9 mouse cellular contexts compared by ENCODE assay signal in the genomic region with DNA sequence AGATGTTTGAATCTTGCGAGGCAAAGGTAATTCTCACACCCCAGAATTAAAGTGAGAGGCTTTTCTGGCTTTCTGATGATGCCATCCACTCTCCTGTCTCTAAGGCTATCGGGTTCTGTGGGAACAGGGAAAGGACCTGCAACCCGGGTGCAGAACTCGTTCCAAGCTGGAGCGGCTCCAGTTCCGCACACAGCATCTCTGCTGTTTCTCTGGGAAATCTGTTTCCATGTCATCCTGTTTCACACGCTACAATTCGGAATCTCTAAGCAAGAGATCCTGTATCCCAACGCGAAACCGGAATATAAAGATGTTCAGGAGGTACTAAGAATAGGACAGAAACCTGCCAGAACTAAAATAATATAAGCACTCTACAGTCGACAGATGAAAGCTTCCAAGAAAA. TPM values are rescaled to one million over a fixed set of nuclear protein-coding genes. Genes with fewer than 3 reads are reported as not detected.
DNase-seq lines count a peak whose midpoint lies in the region; ATAC-seq and TF ChIP-seq lines count a peak whose summit lies in the region.
"Had no signal": no experiment of that assay in that cellular context is flagged by ENCODE, and none has a peak within 500 bp of the region (broad histone marks: within the 10 kb centered on the region; RNA-seq: fewer than 3 reads in every experiment).

No protein-coding gene starts in this region.

- H3K27me3 ChIP-seq in megakaryocyte, embryonic 14.5 days (replicated peaks): peaks cover 18% of the 10 kb centered on the region
- peaks cover 44% of the 10 kb centered on the region for H3K27me3 ChIP-seq in embryonic facial prominence, embryonic 11.5 days (ENCODE audit: control insufficient read depth, insufficient read depth, low read length)
- peaks cover 8% of the 10 kb centered on the region; the same call in 1 of the 2 replicates for H3K27me3 ChIP-seq in hindbrain, postnatal 0 days (ENCODE audit: insufficient read depth, low read length)

- peak overlapping the region; percentile 98 for H3K4me3 ChIP-seq in megakaryocyte, embryonic 14.5 days (replicated peaks)
- peak overlapping the region; percentile 51 for H3K4me3 ChIP-seq in embryonic facial prominence, embryonic 11.5 days (ENCODE audit: low read depth, low read length)
- peak overlapping the region; percentile 65 for H3K4me3 ChIP-seq in hindbrain, postnatal 0 days (ENCODE audit: low read length)

- no peak overlapping the region for H3K9ac ChIP-seq in embryonic facial prominence, embryonic 11.5 days (replicated peaks; ENCODE audit: low read length)
- H3K9ac ChIP-seq in hindbrain, postnatal 0 days (replicated peaks; ENCODE audit: low read length): peak overlapping the region; percentile 58
- H3K9ac ChIP-seq: liver, embryonic 13.5 days had no signal

- H3K9me3 ChIP-seq in megakaryocyte, embryonic 14.5 days: peaks cover 4% of the 10 kb centered on the region; the same call in 1 of the 2 replicates
- no peaks in the 10 kb centered on the region for H3K9me3 ChIP-seq in embryonic facial prominence, embryonic 11.5 days (replicated peaks; ENCODE audit: control insufficient read depth, low read length)
- no peaks in the 10 kb centered on the region for H3K9me3 ChIP-seq in hindbrain, postnatal 0 days (ENCODE audit: low read length)
- H3K9me3 ChIP-seq: liver, embryonic 13.5 days had no signal

- H3K36me3 ChIP-seq in megakaryocyte, embryonic 14.5 days (replicated peaks; ENCODE audit: low read length): peaks cover 34% of the 10 kb centered on the region
- H3K36me3 ChIP-seq in embryonic facial prominence, embryonic 11.5 days (replicated peaks; ENCODE audit: control insufficient read depth, insufficient read depth, low read depth, low read length): no peaks in the 10 kb centered on the region
- H3K36me3 ChIP-seq in hindbrain, postnatal 0 days (ENCODE audit: insufficient read depth, low read length): no peaks in the 10 kb centered on the region
- H3K36me3 ChIP-seq: liver, embryonic 13.5 days had no signal

- H3K27ac ChIP-seq in embryonic facial prominence, embryonic 11.5 days (replicated peaks; ENCODE audit: low read depth, low read length): no peak overlapping the region
- peak overlapping the region; percentile 12 for H3K27ac ChIP-seq in hindbrain, postnatal 0 days
- H3K27ac ChIP-seq: liver, embryonic 13.5 days had no signal

- no peak overlapping the region for H3K4me2 ChIP-seq in embryonic facial prominence, embryonic 11.5 days (ENCODE audit: low read depth, low read length)
- peak overlapping the region; percentile 88 for H3K4me2 ChIP-seq in hindbrain, postnatal 0 days (ENCODE audit: low read depth, low read length)

- no peak for ATAC-seq in megakaryocyte, adult 5-6 weeks (ENCODE audit: poor library complexity, severe bottlenecking)
- no peak for ATAC-seq in embryonic facial prominence, embryonic 11.5 days (replicated peaks; ENCODE audit: insufficient number of reproducible peaks, low FRiP score, low TSS enrichment, low read depth)
- ATAC-seq in hindbrain, postnatal 0 days: no peak

- TF ChIP-seq CTCF in hindbrain, postnatal 0 days (IDR thresholded peaks at IDR 0.05; ENCODE audit: low read depth): no peak

- 27% methylated on average over 12 of the region's 12 CpGs for WGBS in embryonic facial prominence, embryonic 11.5 days
- 19% methylated on average over 12 of the region's 12 CpGs for WGBS in hindbrain, postnatal 0 days

- peaks cover 72% of the 10 kb centered on the region for H3K4me1 ChIP-seq in megakaryocyte, embryonic 14.5 days
- peaks cover 12% of the 10 kb centered on the region for H3K4me1 ChIP-seq in embryonic facial prominence, embryonic 11.5 days (ENCODE audit: control insufficient read depth, insufficient read depth, low read length)
- H3K4me1 ChIP-seq in hindbrain, postnatal 0 days (ENCODE audit: insufficient read depth, low read length): peaks cover 6% of the 10 kb centered on the region

- no peak for DNase-seq in embryonic facial prominence, embryonic 11.5 days (ENCODE audit: low spot score)
- peak; percentile 35 for DNase-seq in hindbrain, postnatal 0 days (ENCODE audit: low spot score)
- DNase-seq in right cerebral cortex, postnatal 25 days: peak; percentile 39
- no peak for DNase-seq in thymus, postnatal 4 days
- DNase-seq in kidney, postnatal 10 days: no peak
- DNase-seq: liver, embryonic 13.5 days had no signal

RNA-seq across cellular contexts. Expression of gene Tmem163, which starts 3.2 kb away (rescaled TPM):
- polyA plus RNA-seq in megakaryocyte, embryonic 14.5 days (2012; ENCODE audit: insufficient read depth, low replicate concordance): 41.1 and 61.1 TPM in 2 replicates
- total RNA-seq in megakaryocyte, adult 5-6 weeks (2015): 0.16 TPM in 1 of 2 replicates, not detected in the other
- total RNA-seq in megakaryocyte, adult 5-6 weeks (2017): 0.12 and 0.73 TPM in 2 replicates
- 9.5 and 10.2 TPM in 2 replicates for polyA plus RNA-seq in embryonic facial prominence, embryonic 11.5 days (2014; fragmentation: Nextera tagmentation; extraction: Ambion mirVana)
- 56.0 and 56.6 TPM in 2 replicates for total RNA-seq in hindbrain, postnatal 0 days (2014; rRNA removed)
- polyA plus RNA-seq in hindbrain, postnatal 0 days (2015; fragmentation: Nextera tagmentation; extraction: Ambion mirVana): 54.5 and 54.9 TPM in 2 replicates

RNA-seq across cellular contexts. Expression of gene Acmsd, which starts 53.1 kb away (rescaled TPM):
- not detected in 2 replicates for polyA plus RNA-seq in megakaryocyte, embryonic 14.5 days (2012; ENCODE audit: insufficient read depth, low replicate concordance)
- total RNA-seq in megakaryocyte, adult 5-6 weeks (2015): 0.07 TPM in 1 of 2 replicates, not detected in the other
- 0.37 TPM in 1 of 2 replicates, not detected in the other for total RNA-seq in megakaryocyte, adult 5-6 weeks (2017)
- polyA plus RNA-seq in embryonic facial prominence, embryonic 11.5 days (2014; fragmentation: Nextera tagmentation; extraction: Ambion mirVana): 0.32 and 0.49 TPM in 2 replicates
- total RNA-seq in hindbrain, postnatal 0 days (2014; rRNA removed): not detected in 2 replicates
- polyA plus RNA-seq in hindbrain, postnatal 0 days (2015; fragmentation: Nextera tagmentation; extraction: Ambion mirVana): not detected in 2 replicates
- polyA plus RNA-seq: frontal cortex, adult 2 months had no signal

Comparison
In these comparisons a context has a peak if more than half of its experiments do, and no peak if none do; other contexts are left out.
1. DNase-seq: peak in hindbrain, postnatal 0 days (single experiment) and right cerebral cortex, postnatal 25 days (single experiment); none in embryonic facial prominence, embryonic 11.5 days (single experiment), thymus, postnatal 4 days (single experiment) and kidney, postnatal 10 days (single experiment).
2. Peak in every context shown above with its lines, with median percentiles within 50 percentile points of each other: H3K4me3 ChIP-seq.